Mouse (Mus musculus): ENCODE measurements around the gene Rpn1.
"Not testable (repeated sequence)": the region's sequence is repeated elsewhere in the genome, so short reads cannot be mapped to it uniquely, and the experiment has no call there.

Gene Rpn1

GRCm38 (mm10) chr6:88121781-88122180, 37.5 kb downstream of the Rpn1 start:
- no peak for DNase-seq (ENCODE audit: low read depth)

DNA sequence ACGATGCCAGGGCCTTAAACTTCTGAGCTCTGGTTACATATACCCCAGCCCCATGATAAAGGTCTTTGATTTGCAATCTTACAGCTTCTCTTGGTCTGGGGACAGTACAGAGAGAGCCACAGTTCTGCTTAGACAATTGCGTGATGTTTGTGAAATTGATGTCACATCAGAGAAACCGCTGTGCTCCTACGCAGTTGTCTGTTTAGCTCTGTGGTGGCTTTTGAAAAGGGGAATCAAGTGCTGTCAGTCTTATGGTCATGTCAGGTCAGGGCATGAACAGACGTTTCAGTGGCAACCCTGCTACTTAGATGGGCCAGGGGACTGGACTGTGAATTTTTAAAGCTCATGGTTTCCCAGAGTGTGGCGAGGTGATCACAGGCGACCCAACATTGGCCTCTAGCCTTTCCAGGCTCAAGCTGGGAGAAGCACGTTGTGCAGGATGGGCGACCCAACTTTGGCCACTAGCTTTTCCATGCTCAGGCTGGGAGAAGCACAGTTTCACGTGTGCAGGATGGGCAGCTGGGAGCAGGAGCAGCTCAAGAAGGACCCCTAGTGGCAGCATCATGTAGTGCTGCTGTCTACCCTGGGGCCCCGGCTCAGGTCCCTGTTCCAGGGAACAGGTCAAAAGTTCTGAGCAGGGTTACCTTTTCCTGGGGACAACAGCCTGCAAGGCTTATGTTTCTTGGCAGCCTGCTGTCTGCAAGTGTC, 39.0 kb downstream of the Rpn1 start:
- DNase-seq (ENCODE audit: low read depth), result peak; percentile 18

GRCm38 (mm10) chr6:88123858-88124261, 39.6 kb downstream of the Rpn1 start:
- no peak for DNase-seq (ENCODE audit: low read depth)

DNA sequence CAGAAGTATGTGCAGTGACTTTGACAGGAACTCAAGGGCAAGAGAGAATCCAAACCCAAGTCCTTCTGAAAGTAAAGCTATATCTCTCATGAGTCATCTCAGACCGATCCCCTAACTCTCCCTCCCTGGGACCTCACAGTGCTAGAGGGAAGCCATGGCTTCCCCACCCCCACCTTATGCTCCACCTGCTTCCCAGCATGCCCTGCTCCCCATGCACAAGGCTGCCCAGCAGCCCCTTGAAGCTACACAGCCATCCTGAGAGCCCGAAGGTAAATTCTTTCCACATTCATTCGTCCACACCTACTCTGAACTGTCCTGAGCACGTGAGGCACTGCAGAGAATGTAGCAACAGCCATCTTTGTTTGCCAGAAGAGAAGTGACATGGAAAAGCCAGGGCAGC, 40.3 kb downstream of the Rpn1 start:
- DNase-seq (ENCODE audit: low read depth), result no peak

- DNase-seq (ENCODE audit: low read depth), result not testable (repeated sequence)
Observed at GRCm38 (mm10) chr6:88125815-88126214, 41.5 kb downstream of the Rpn1 start.

GRCm38 (mm10) chr6:88131521-88131920, 47.2 kb downstream of the Rpn1 start:
- DNase-seq (ENCODE audit: low read depth), result no peak

GRCm38 (mm10) chr6:88132051-88132450, 47.8 kb downstream of the Rpn1 start:
- DNase-seq (ENCODE audit: low read depth), result no peak

DNA sequence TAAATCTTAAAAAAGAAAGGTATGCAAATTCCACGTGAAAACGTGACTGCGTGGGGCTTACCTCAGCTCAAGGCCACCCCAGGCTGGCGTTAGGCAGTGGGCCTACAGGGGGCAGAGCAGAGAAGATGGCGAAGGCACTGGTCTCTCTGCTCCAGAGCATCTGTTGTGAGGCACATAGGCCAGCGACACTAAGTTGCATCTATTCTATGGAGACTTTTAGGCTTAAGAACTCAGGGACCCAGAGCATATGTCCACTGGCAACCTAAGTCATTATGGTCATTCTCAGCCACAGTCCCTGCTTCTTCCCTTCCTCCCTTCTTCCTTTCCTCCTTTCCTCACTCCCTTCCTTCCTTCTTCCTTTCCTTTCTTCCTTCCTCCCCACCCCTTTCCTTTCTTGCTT, 48.8 kb downstream of the Rpn1 start:
- DNase-seq (ENCODE audit: low read depth), result no peak

DNA sequence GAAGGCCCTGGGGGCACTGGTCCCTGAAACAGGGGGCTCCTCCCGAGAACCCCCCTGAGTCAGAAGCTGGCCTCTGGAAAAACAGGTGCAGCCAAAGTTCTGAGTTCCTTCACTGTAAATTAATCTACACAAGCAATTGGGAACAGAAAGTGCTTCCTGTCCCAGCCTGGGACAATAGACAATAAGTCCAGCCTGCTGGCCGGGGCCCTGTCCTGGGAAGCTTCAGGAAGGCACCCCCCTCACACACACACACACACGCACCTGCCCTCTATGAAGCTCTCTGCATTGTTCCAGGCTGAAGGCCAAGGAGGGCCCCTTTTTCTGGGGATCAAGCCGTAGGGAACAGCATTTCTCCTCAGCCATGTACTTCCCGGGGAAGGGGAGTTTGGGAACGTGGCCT, 49.6 kb downstream of the Rpn1 start:
- no peak for DNase-seq (ENCODE audit: low read depth)

GRCm38 (mm10) chr6:88136201-88136631, 51.9 kb downstream of the Rpn1 start:
- DNase-seq (ENCODE audit: low read depth), result no peak

DNA sequence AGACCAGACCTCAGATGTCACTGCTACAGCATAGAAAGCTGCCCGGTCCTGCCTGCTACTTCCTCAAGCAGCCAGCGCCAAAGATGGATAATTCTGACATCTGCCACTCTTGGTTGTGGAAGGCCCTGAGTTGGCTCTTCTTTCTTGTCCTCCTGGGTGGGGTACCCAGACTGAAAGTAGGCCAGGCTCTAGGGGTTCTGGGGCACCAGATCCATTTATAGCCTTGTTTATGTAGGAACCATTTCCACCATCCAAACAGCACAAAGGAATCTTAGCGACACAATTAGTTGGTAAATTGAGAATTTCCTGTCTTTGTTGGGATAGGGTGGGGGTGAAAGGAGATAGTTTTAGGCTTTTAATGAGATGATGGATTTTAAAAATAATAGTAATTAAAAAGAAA, 54.2 kb downstream of the Rpn1 start:
- DNase-seq (ENCODE audit: low read depth), result no peak

GRCm38 (mm10) chr6:88140264-88140663, 56.0 kb downstream of the Rpn1 start:
- no peak for DNase-seq (ENCODE audit: low read depth)

- no peak for DNase-seq (ENCODE audit: low read depth)
Observed at GRCm38 (mm10) chr6:88145793-88146192, 61.5 kb downstream of the Rpn1 start.

DNA sequence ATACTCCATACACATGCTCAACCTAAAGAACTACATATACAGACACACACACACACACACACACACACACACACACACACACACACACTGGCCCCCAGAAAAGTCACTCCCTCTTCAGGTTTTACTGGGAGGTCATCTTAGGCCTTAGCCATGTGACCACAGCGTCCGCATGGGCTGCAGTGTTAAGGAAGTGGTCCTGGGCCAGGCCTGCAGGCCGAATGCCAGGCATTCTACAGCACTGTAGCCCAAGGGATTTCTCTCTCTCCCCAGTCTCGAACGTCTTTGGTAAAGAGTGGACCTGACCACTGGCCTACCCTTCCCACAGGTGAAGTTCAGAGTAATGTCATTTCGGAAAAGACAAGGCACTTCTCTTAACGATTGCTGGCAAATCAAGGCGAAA, 62.3 kb downstream of the Rpn1 start:
- no peak for DNase-seq (ENCODE audit: low read depth)

DNA sequence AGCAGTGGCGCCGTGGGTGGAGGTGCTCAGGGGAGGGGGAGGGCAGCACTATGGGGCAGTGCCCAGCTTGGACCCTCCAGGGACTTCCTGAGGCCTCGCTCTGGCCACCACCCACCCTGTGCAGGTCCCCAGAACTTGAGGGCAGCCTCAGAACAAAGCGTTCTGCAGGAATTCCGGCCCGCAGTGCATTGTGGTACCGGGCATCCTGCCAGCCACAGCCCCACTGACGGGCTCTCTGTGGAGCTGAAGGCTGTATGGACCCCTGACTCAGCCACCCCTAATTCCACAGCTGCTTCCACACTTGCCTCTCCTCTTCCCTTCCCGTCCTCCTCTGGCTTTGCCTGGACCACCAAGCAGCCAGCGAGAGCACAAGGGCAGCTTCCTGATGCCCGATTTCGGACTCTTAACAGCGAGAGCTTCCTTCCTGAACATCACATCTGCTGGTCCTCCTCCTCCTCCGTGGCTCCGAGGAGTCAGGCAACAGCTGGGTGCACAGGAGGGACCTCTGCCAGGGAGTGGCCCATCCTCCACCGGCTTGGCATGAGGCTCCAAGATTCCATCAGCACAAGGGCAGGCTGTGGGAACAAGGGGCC, 63.2 kb downstream of the Rpn1 start:
- no peak for DNase-seq (ENCODE audit: low read depth)

- peak; percentile 8 for DNase-seq (ENCODE audit: low read depth)
Observed at GRCm38 (mm10) chr6:88151335-88151734, 67.1 kb downstream of the Rpn1 start.

- DNase-seq (ENCODE audit: low read depth), result no peak
Observed at GRCm38 (mm10) chr6:88152127-88152705, 67.9 kb downstream of the Rpn1 start.

GRCm38 (mm10) chr6:88152979-88153378, 68.7 kb downstream of the Rpn1 start:
- DNase-seq (ENCODE audit: low read depth), result no peak
